ENCODE assay signal across 20 mouse cellular contexts in the genomic region with DNA sequence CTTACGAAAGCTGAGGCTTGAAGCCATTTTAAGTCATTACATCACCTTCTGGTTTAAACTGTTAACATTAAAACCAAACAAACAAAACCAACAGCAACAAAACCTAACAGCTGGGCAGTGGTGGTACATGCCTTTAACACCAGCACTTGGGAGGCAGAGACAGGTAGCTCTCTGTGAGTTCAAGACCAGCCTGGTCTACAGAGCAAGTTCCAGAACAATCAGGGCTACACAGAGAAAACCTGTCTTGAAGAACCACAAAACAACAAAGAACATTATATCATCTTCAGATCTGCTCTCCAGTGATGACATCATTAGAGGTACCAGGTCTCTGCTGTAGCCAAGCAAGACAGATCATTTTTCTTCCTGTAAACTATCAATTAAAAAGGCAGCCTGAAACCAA. TPM values are rescaled to one million over a fixed set of nuclear protein-coding genes. Genes with fewer than 3 reads are reported as not detected.
A peak's percentile ranks its signal among the peaks of the same experiment; 100 is the strongest.
DNase-seq lines count a peak whose midpoint lies in the region; ATAC-seq and TF ChIP-seq lines count a peak whose summit lies in the region.
"Had no signal": no experiment of that assay in that cellular context is flagged by ENCODE, and none has a peak within 500 bp of the region (broad histone marks: within the 10 kb centered on the region; RNA-seq: fewer than 3 reads in every experiment).

No protein-coding gene starts in this region.

- no peaks in the 10 kb centered on the region for H3K36me3 ChIP-seq in spleen, adult 2 months (ENCODE audit: control insufficient read depth, insufficient read depth, low read length)
- H3K36me3 ChIP-seq: embryonic facial prominence, embryonic 15.5 days; forebrain, embryonic 10.5 days had no signal

- no peak overlapping the region for H3K4me3 ChIP-seq in spleen, adult 2 months (ENCODE audit: extremely low read depth, insufficient read depth, insufficient read length)
- H3K4me3 ChIP-seq: embryonic facial prominence, embryonic 15.5 days; erythroblast, embryonic 14.5 days; forebrain, embryonic 10.5 days; gastrocnemius, adult 2 months; heart, adult 2 months had no signal

- H3K27me3 ChIP-seq in spleen, adult 2 months (ENCODE audit: control insufficient read depth, insufficient read depth, low read length), result no peaks in the 10 kb centered on the region

- no peak for TF ChIP-seq POLR2A in spleen, adult 2 months (IDR thresholded peaks at IDR 0.05; ENCODE audit: low read depth, low read length)

- no peak for TF ChIP-seq CTCF in spleen, adult 2 months (IDR thresholded peaks at IDR 0.05; ENCODE audit: extremely low read depth, insufficient read depth, insufficient read length, insufficient replicate concordance)

- no peak for DNase-seq in spleen, adult 2 months (ENCODE audit: low read depth in 1 of 2, low spot score in 2 of 2)
- DNase-seq in spleen, postnatal 4 days (ENCODE audit: low spot score in 2 of 2), result no peak
- DNase-seq in NIH3T3 (ENCODE audit: low read depth), result peak; percentile 22
- no peak for DNase-seq in gastrocnemius, postnatal 10 days
- DNase-seq in urinary bladder, adult 2 months (ENCODE audit: low spot score), result no peak
- no peak for DNase-seq in gastrocnemius, postnatal 36 days
- DNase-seq: adrenal gland, postnatal 10 days; cerebellum, adult 11 months; cerebellum, adult 8-10 months; cerebellum, postnatal 14 days; embryo, embryonic 11 days; gastrocnemius, adult 2 months; heart, adult 2 months had no signal

- 96% methylated on average over 1 of the region's 1 CpGs for WGBS in spleen, adult 2 months

- ATAC-seq in inflammation-experienced regulatory T-cells, adult 6 months, result peak; percentile 27
- ATAC-seq: forebrain, embryonic 14.5 days; intestine, postnatal 0 days had no signal

- intact Hi-C loops in gastrocnemius, postnatal 36 days (cut with DNase I), result no loop called here

- 0 out of 2 replicates have a peak overlapping the region, but pooled peaks have one; percentile 88 for H3K27ac ChIP-seq in spleen, adult 2 months (ENCODE audit: insufficient read depth, low read length)
- H3K27ac ChIP-seq: embryonic facial prominence, embryonic 15.5 days; forebrain, embryonic 10.5 days; gastrocnemius, adult 2 months; heart, adult 2 months; hindbrain, embryonic 14.5 days had no signal

- H3K4me1 ChIP-seq in spleen, adult 2 months (ENCODE audit: control insufficient read depth, insufficient read depth, insufficient read length), result peaks cover 32% of the 10 kb centered on the region
- H3K4me1 ChIP-seq: embryonic facial prominence, embryonic 15.5 days had no signal

RNA-seq across cellular contexts. Expression of gene Neurl3, which starts 14.1 kb away (rescaled TPM):
- polyA plus RNA-seq in spleen, adult 2 months (2012; rRNA removed), result 66.0 and 80.9 TPM in 2 replicates
- 100 to 1,000 TPM in 1 of 3 experiments, 10 to 100 TPM in 2; 23.0 to 132 (median 83.6) TPM for polyA plus RNA-seq in inflammation-experienced regulatory T-cells, adult 6 months (2017; shearing (Covaris generic))
- 1 to 10 TPM; 1.9 to 2.5 TPM for total RNA-seq in gastrocnemius, postnatal 10 days (2021)
- polyA plus RNA-seq in urinary bladder, adult 2 months (2012; rRNA removed), result 10.2 and 12.5 TPM in 2 replicates
- under 1 TPM; 0.31 to 0.72 TPM for total RNA-seq in gastrocnemius, postnatal 36 days (2021)

RNA-seq across cellular contexts. Expression of gene Uggt1, which starts 15.9 kb away (rescaled TPM):
- 13.5 and 15.9 TPM in 2 replicates for polyA plus RNA-seq in spleen, adult 2 months (2012; rRNA removed)
- polyA plus RNA-seq in inflammation-experienced regulatory T-cells, adult 6 months (2017; shearing (Covaris generic)), result 10 to 100 TPM; 22.5 to 27.7 (median 25.2) TPM
- 10 to 100 TPM; 21.9 to 27.5 TPM for total RNA-seq in gastrocnemius, postnatal 10 days (2021)
- polyA plus RNA-seq in urinary bladder, adult 2 months (2012; rRNA removed), result 20.6 and 25.2 TPM in 2 replicates
- 10 to 100 TPM; 18.2 to 24.1 TPM for total RNA-seq in gastrocnemius, postnatal 36 days (2021)

RNA-seq across cellular contexts. Expression of gene Arid5a, which starts 47.1 kb away (rescaled TPM):
- polyA plus RNA-seq in spleen, adult 2 months (2012; rRNA removed), result 29.6 and 39.6 TPM in 2 replicates
- polyA plus RNA-seq in inflammation-experienced regulatory T-cells, adult 6 months (2017; shearing (Covaris generic)), result 10 to 100 TPM; 75.9 to 89.1 (median 88.6) TPM
- total RNA-seq in gastrocnemius, postnatal 10 days (2021), result 10 to 100 TPM; 15.5 to 16.4 TPM
- polyA plus RNA-seq in urinary bladder, adult 2 months (2012; rRNA removed), result 7.4 and 8.1 TPM in 2 replicates
- 10 to 100 TPM; 10.7 to 11.8 TPM for total RNA-seq in gastrocnemius, postnatal 36 days (2021)
